20 mouse cellular contexts compared by ENCODE assay signal in the genomic region with DNA sequence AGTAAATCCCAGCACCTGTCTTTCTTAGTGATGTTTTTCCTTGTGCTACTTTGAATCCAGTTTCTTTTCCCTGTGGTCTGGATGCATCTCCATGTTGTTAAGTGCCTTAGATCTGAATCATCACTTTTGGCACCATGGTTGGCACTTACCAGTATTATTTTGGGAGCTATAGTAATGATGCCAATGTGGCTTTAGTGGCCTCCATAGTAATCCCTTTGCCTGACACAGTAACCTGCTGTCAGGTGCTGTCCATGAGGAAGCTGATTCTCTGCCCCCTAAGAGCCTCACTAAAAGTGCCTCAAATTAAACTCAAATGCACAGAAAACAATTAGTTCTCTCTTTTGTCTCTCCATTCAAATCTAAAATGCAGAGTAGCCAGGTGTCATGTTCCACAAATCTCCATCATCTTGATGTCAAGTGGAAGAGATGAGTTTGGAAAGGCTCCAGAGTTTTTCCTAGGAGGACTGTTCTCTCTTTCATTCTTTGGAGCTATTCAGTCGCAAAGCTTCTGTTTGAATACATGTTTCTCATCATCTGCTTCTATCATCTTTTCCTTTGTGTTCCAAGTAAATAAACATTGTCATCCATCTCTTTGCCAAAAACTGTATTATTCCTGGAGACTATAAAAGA.
DNase-seq lines count a peak whose midpoint lies in the region; ATAC-seq and TF ChIP-seq lines count a peak whose summit lies in the region.
"Had no signal": no experiment of that assay in that cellular context is flagged by ENCODE, and none has a peak within 500 bp of the region (broad histone marks: within the 10 kb centered on the region; RNA-seq: fewer than 3 reads in every experiment).

No protein-coding gene starts in this region.

- no peak overlapping the region for H3K27ac ChIP-seq in hindbrain, postnatal 0 days
- no peak overlapping the region for H3K27ac ChIP-seq in hindbrain, embryonic 10.5 days
- H3K27ac ChIP-seq: embryonic facial prominence, embryonic 13.5 days; forebrain, embryonic 12.5 days; heart, embryonic 13.5 days; hindbrain, embryonic 12.5 days had no signal

- no peak for ATAC-seq in hindbrain, postnatal 0 days
- ATAC-seq: activated CD4-positive, CD25-positive, alpha-beta regulatory T cell, adult 4 months; forebrain, embryonic 16.5 days; hindbrain, embryonic 16.5 days; Patski had no signal

- 62% methylated on average over 1 of the region's 1 CpGs for WGBS in hindbrain, postnatal 0 days
- 89% methylated on average over 1 of the region's 1 CpGs for WGBS in hindbrain, embryonic 10.5 days

- peak; percentile 25 for DNase-seq in hindbrain, postnatal 0 days (ENCODE audit: low spot score)
- DNase-seq in hindbrain, embryonic 10.5 days (ENCODE audit: low spot score) = no peak
- DNase-seq in cerebellum, adult 11-12 months = peak; percentile 32
- DNase-seq in cerebellum, adult 9-10 months = peak; percentile 73
- peak; percentile 24 for DNase-seq in cerebellum, postnatal 25 days
- DNase-seq in ovary, postnatal 10 days (ENCODE audit: low spot score) = no peak
- no peak for DNase-seq in right cerebral cortex, postnatal 10 days (ENCODE audit: low spot score in 2 of 2)
- no peak for DNase-seq in spleen, adult 12 weeks (ENCODE audit: low spot score)
- DNase-seq: adrenal gland, postnatal 14 days; gastrocnemius, postnatal 14 days; heart, postnatal 36 days; kidney, adult 11 months had no signal

- H3K27me3 ChIP-seq in hindbrain, postnatal 0 days (ENCODE audit: insufficient read depth, low read length) = no peaks in the 10 kb centered on the region
- no peaks in the 10 kb centered on the region for H3K27me3 ChIP-seq in hindbrain, embryonic 10.5 days (ENCODE audit: insufficient read depth, poor library complexity, severe bottlenecking)
- H3K27me3 ChIP-seq: embryonic facial prominence, embryonic 13.5 days; forebrain, embryonic 12.5 days; heart, embryonic 13.5 days; hindbrain, embryonic 12.5 days; Patski had no signal

- H3K9ac ChIP-seq in hindbrain, postnatal 0 days (replicated peaks; ENCODE audit: low read length) = no peak overlapping the region
- H3K9ac ChIP-seq: embryonic facial prominence, embryonic 13.5 days; forebrain, embryonic 12.5 days; heart, embryonic 13.5 days; hindbrain, embryonic 12.5 days had no signal

- H3K4me3 ChIP-seq in hindbrain, postnatal 0 days (ENCODE audit: low read length) = no peak overlapping the region
- no peak overlapping the region for H3K4me3 ChIP-seq in hindbrain, embryonic 10.5 days
- H3K4me3 ChIP-seq: embryonic facial prominence, embryonic 13.5 days; forebrain, embryonic 12.5 days; heart, embryonic 13.5 days; hindbrain, embryonic 12.5 days had no signal

- no peaks in the 10 kb centered on the region for H3K4me1 ChIP-seq in hindbrain, postnatal 0 days (ENCODE audit: insufficient read depth, low read length)
- no peaks in the 10 kb centered on the region for H3K4me1 ChIP-seq in hindbrain, embryonic 10.5 days (replicated peaks)
- H3K4me1 ChIP-seq: embryonic facial prominence, embryonic 13.5 days; forebrain, embryonic 12.5 days; heart, embryonic 13.5 days; hindbrain, embryonic 12.5 days had no signal

- no peak overlapping the region for H3K4me2 ChIP-seq in hindbrain, postnatal 0 days (ENCODE audit: low read depth, low read length)
- H3K4me2 ChIP-seq: embryonic facial prominence, embryonic 13.5 days; forebrain, embryonic 12.5 days; heart, embryonic 13.5 days; hindbrain, embryonic 12.5 days had no signal

- TF ChIP-seq CTCF in hindbrain, postnatal 0 days (IDR thresholded peaks at IDR 0.05; ENCODE audit: low read depth) = no peak

- H3K36me3 ChIP-seq in hindbrain, postnatal 0 days (ENCODE audit: insufficient read depth, low read length) = no peaks in the 10 kb centered on the region
- H3K36me3 ChIP-seq in hindbrain, embryonic 10.5 days = no peaks in the 10 kb centered on the region
- H3K36me3 ChIP-seq: embryonic facial prominence, embryonic 13.5 days; forebrain, embryonic 12.5 days; heart, embryonic 13.5 days; hindbrain, embryonic 12.5 days had no signal

- no peaks in the 10 kb centered on the region for H3K9me3 ChIP-seq in hindbrain, postnatal 0 days (ENCODE audit: low read length)
- H3K9me3 ChIP-seq in hindbrain, embryonic 10.5 days = no peaks in the 10 kb centered on the region
- H3K9me3 ChIP-seq: embryonic facial prominence, embryonic 13.5 days; forebrain, embryonic 12.5 days; heart, embryonic 13.5 days; hindbrain, embryonic 12.5 days had no signal

Comparison
In these comparisons a context has a peak if more than half of its experiments do, and no peak if none do; other contexts are left out.
1. DNase-seq: peak in hindbrain, postnatal 0 days (single experiment), cerebellum, adult 11-12 months (single experiment), cerebellum, adult 9-10 months (single experiment) and cerebellum, postnatal 25 days (2 of 2); none in hindbrain, embryonic 10.5 days (single experiment), ovary, postnatal 10 days (single experiment), right cerebral cortex, postnatal 10 days (0 of 2) and spleen, adult 12 weeks (single experiment).